Mouse (Mus musculus) cerebellum, adult 2 months (tissue): ENCODE measurements around the gene Bsg. TPM values are rescaled to one million over a fixed set of nuclear protein-coding genes. Genes with fewer than 3 reads are reported as not detected.

ENCODE experiments used
- DNase-seq, 2 experiments: peaks; one replicate each; pipeline ENCODE4 v3.0.0; 2021
- H3K27ac ChIP-seq: fragments of 200-500 bp; 2 replicates; pipeline ENCODE4 v1.5.1; 2012; ENCODE audit warnings: low read length, control low read depth, inconsistent platforms; ENCODE audit not compliant: insufficient read depth
- H3K27me3 ChIP-seq: fragments of 200-500 bp; 2 replicates; pipeline ENCODE4 v1.6.1; 2012; ENCODE audit warnings: inconsistent platforms, mild to moderate bottlenecking, low read length, moderate library complexity; ENCODE audit not compliant: control insufficient read depth, insufficient read depth
- H3K4me1 ChIP-seq: fragments of 200-500 bp; 2 replicates; pipeline ENCODE4 v1.6.1; 2011; ENCODE audit warnings: low read length; ENCODE audit not compliant: control insufficient read depth, insufficient read depth
- H3K4me3 ChIP-seq: fragments of 200-500 bp; replicated peaks from 2 replicates; pipeline ENCODE3; 2011; ENCODE audit warnings: mild to moderate bottlenecking, low read depth, low read length, control low read depth; ENCODE audit not compliant: insufficient read depth
- CTCF ChIP-seq: fragments of 200-500 bp; IDR thresholded peaks from 2 replicates; pipeline ENCODE4 v1.5.1; 2011; ENCODE audit warnings: low read depth, mild to moderate bottlenecking, control low read depth, low read length, moderate library complexity, borderline replicate concordance; ENCODE audit not compliant: insufficient read depth
- POLR2A ChIP-seq: fragments of 200-500 bp; IDR thresholded peaks from 2 replicates; pipeline ENCODE4 v1.6.1; 2011; ENCODE audit warnings: low read length, control low read depth, borderline replicate concordance; ENCODE audit not compliant: insufficient read depth
- WGBS: fragments of 180-500 bp; shearing (Covaris S2); methylation state at CpG from one replicate; pipeline ENCODE4 v1.1.7; 2018; 5-methylcytosine and 5-hydroxymethylcytosine counted together
- polyA plus RNA-seq: library from polyadenylated mRNA; depleted of rRNA; stranded (reverse); fragments of >200 nt; gene quantifications from 2 replicates; pipeline ENCODE4 v1.2.3, GENCODE M21; 2012

Gene Bsg
- polyA plus RNA-seq, 1 experiment = 1,261 TPM

GRCm38 (mm10) chr10:79668771-79669575 lies 35.3 kb upstream of the Bsg start, which contains the start of gene Tpgs1:
TSS of gene Tpgs1 (plus strand) at chr10:79669369.
- peak within 1 kb of the TSS; percentile 75 for H3K4me3 ChIP-seq
- H3K27ac ChIP-seq = peak within 1 kb of the TSS; percentile 94
- DNase-seq = peak; percentile 91 to 94
- H3K4me1 ChIP-seq = peaks cover 11% of the 10 kb centered on the region
- WGBS = under 1% methylated on average over 45 of the region's 45 CpGs
- TF ChIP-seq CTCF (peak; percentile 78), POLR2A (0 out of 2 replicates have a peak, but pooled peaks have one; percentile 9)
- H3K27me3 ChIP-seq = no peaks in the 10 kb centered on the region

GRCm38 (mm10) chr10:79669576-79670057 lies 34.7 kb upstream of the Bsg start:
- Histone ChIP-seq H3K27ac (peak overlapping the region; percentile 94), H3K4me3 (peak overlapping the region; percentile 75), H3K27me3 (no peaks in the 10 kb centered on the region), H3K4me1 (peaks cover 11% of the 10 kb centered on the region)
- peak; percentile 80 to 85 for DNase-seq
- TF ChIP-seq POLR2A (peak; percentile 15; the same call in 1 of the 2 replicates), CTCF (no peak)
- under 1% methylated on average over 47 of the region's 47 CpGs for WGBS

- peak overlapping the region; percentile 94 for H3K27ac ChIP-seq
- no peaks in the 10 kb centered on the region for H3K27me3 ChIP-seq
- TF ChIP-seq CTCF (no peak), POLR2A (no peak)
- 33% methylated on average over 15 of the region's 15 CpGs for WGBS
- peak in 1 of 2 experiments; percentile 34 for DNase-seq
- H3K4me3 ChIP-seq = peak overlapping the region; percentile 75
- H3K4me1 ChIP-seq = peaks cover 11% of the 10 kb centered on the region
Observed at GRCm38 (mm10) chr10:79670071-79670888, 34.0 kb upstream of the Bsg start.

GRCm38 (mm10) chr10:79671396-79672087 lies 32.7 kb upstream of the Bsg start:
- no peak for DNase-seq
- no peak overlapping the region for H3K27ac ChIP-seq
- H3K27me3 ChIP-seq = no peaks in the 10 kb centered on the region
- peaks cover 11% of the 10 kb centered on the region for H3K4me1 ChIP-seq
- TF ChIP-seq POLR2A (no peak), CTCF (no peak)
- H3K4me3 ChIP-seq = no peak overlapping the region
- WGBS = 65% methylated on average over 6 of the region's 6 CpGs

GRCm38 (mm10) chr10:79672088-79672455 lies 32.2 kb upstream of the Bsg start:
- TF ChIP-seq POLR2A (no peak), CTCF (no peak)

GRCm38 (mm10) chr10:79673054-79673453 lies 31.2 kb upstream of the Bsg start:
- no peak overlapping the region for H3K4me3 ChIP-seq
- DNase-seq = no peak
- no peak for TF ChIP-seq POLR2A
- no peak for TF ChIP-seq CTCF
- H3K4me1 ChIP-seq = peaks cover 10% of the 10 kb centered on the region
- WGBS = 79% methylated on average over 3 of the region's 3 CpGs
- H3K27me3 ChIP-seq = no peaks in the 10 kb centered on the region
- no peak overlapping the region for H3K27ac ChIP-seq

More at GRCm38 (mm10) chr10:79672088-79672455, 32.2 kb upstream of the Bsg start:
- Histone ChIP-seq H3K27ac (no peak overlapping the region), H3K27me3 (no peaks in the 10 kb centered on the region), H3K4me1 (peaks cover 11% of the 10 kb centered on the region), H3K4me3 (no peak overlapping the region)
- 47% methylated on average over 3 of the region's 3 CpGs for WGBS
- DNase-seq = peak in 1 of 2 experiments; percentile 13
